Mouse (Mus musculus) kidney, postnatal 36 days (tissue): ENCODE results near the gene Rhov.

ENCODE experiments used
- DNase-seq, 2 experiments: peaks; one replicate each; pipeline ENCODE4 v3.0.0; 2021 to 2022; ENCODE audit warnings: mixed read lengths in 2 of 2

Gene Rhov

GRCm38 (mm10) chr2:119270643-119271331 is at the start of gene Rhov:
Gene Rhov (minus strand): TSS chr2:119271272.
- peak; percentile 83 to 88 for DNase-seq

GRCm38 (mm10) chr2:119320571-119320970 is 49.5 kb upstream of the Rhov start:
- peak in 1 of 2 experiments; percentile 65 for DNase-seq

DNA sequence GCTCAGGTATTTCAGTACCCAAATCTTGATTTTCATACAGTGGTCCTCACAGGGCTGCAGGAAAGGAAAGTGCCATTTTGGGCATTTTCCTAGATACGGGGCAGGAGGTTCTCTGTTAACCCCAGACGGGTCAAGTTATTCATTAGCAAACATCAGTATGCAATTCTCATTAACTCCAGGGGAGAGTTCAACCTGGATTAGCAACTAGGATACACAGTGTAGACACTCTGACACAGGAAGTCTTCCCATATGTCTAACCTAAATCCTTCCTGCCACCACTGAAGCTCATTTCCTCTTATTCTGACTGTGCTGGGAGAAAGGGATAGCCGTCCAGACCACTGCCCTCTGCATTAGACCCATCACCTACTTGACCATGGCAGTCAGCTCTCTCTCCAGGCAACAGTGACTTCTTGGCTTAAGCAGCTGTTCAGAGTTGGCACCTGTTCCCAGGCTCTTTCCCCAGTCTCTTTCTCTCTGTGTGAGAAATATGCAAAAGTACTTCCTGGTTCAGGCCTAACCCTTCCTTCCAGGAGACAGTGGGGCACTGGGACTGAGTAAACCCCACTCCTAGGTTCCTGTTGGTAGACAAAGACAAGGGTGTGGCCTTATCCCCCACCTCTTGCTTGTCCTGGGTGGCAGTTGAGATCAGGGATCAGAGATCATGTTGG is 47.1 kb upstream of the Rhov start:
- DNase-seq, result peak; percentile 62

- DNase-seq, result no peak
Observed at GRCm38 (mm10) chr2:119314742-119315310, 43.8 kb upstream of the Rhov start.

DNA sequence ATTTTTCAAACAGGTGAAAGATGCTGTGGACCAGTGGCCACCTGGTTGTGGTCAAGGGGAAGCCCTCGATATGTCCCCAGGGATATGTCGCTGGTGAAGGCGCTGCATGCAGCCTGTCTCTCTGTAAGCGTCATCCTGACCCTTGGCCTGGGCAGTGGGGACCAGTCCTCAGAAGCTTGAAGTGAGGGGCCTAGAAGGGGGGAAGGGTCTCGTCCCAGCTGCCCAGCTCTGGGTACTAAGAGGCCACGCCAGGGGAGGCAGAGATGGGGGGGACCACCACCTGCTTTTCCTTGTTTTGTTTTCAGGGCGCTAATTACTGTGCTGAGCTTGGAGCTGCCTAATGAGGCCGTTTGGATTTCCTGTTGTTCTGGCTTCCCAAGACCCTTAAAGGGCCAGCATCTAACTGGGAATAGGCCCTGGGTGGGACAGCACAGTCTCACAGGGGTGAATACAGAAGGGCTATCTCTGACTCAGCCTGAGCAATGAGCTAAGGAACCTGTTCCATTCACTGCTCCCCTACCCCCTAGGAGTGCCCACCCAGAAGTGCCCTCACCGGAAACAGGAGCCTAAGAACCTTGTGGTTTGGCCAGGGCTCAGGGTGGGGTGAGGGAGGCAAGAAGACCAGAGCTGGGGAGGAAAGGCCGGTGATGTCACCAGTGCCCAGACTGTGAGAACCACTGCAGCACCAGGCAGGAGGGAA is 42.9 kb upstream of the Rhov start:
- no peak for DNase-seq

GRCm38 (mm10) chr2:119312380-119312958 is 41.4 kb upstream of the Rhov start:
- DNase-seq, result no peak

GRCm38 (mm10) chr2:119311544-119311943 is 40.5 kb upstream of the Rhov start:
- peak; percentile 83 to 85 for DNase-seq

GRCm38 (mm10) chr2:119304798-119305208 is 33.7 kb upstream of the Rhov start:
- peak; percentile 87 to 88 for DNase-seq

DNA sequence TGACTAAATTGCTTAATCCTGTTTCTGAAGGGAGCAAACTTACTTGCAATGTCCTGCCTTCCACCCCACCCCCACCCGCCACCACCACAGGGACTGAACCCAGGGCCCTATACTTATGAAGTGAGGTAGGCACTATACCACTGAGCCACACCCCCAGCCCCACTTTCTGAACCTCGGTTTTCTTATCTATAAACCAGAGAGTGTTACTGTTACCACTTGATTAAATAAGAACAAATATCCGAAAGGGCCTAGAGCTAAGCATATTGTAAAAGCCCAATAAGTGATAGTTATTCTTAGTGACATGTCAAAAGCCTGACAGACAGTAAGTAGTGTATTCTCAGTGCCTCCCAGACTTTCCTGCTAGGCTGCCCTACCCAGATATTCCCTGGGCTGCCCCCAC is 33.3 kb upstream of the Rhov start:
- DNase-seq, result no peak

GRCm38 (mm10) chr2:119302876-119303275 is 31.8 kb upstream of the Rhov start:
- no peak for DNase-seq

DNA sequence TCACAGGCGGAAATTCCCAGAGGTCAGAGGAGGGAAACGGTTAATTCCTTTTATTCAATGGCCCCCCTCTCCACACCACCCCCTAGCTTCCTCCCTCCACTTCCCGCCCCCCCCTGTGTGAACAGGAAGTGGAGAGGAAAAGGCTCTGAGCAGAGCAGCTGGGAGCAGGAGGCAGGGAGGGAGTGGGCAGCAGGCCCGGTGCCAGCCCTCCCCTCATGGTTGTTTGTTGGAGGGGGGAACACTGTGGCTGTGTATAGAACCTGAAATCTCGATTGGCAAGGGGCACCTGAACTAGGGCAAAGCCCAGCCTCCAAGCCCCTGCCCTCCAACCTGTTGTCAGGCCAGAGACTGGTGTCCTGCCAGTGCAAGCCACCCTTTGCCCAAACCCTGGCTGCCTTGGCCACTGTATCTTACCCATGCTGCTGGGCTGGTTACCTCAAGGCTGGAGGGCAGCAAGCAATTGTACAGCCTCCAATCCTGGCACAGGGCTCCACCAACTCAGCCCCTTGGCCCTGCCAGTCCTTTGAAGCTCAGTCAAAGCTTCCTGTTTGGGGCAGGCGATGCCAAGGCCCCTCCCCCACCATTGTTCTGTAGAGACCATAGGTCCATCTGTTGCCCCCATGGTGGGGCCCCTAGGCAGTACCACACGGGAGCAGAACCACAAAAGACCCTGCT is 29.9 kb upstream of the Rhov start:
- peak; percentile 67 to 77 for DNase-seq

GRCm38 (mm10) chr2:119299981-119300818 is 29.1 kb upstream of the Rhov start:
- DNase-seq, result peak; percentile 94 to 96

GRCm38 (mm10) chr2:119298839-119299238 is 27.8 kb upstream of the Rhov start:
- no peak for DNase-seq

DNA sequence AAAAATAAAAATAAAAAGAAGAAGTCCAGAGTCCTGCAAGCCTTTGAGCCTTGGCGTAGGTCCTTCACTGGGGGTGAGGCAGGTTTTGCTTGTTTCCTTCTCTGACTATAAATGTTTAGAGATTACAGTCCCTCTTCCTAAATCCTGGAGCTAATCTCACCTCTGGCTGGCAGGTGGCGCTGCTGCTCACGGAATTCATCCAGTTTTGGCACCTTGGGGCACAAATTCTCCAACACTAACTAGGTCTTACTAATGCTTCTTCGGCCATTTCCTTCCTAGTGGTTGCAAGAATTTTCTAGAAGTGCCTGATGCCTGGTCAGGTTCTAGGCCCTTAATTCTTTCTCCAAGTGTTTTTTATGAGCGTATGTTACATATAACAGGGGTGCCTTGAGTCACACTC is 27.3 kb upstream of the Rhov start:
- peak; percentile 75 to 88 for DNase-seq

DNA sequence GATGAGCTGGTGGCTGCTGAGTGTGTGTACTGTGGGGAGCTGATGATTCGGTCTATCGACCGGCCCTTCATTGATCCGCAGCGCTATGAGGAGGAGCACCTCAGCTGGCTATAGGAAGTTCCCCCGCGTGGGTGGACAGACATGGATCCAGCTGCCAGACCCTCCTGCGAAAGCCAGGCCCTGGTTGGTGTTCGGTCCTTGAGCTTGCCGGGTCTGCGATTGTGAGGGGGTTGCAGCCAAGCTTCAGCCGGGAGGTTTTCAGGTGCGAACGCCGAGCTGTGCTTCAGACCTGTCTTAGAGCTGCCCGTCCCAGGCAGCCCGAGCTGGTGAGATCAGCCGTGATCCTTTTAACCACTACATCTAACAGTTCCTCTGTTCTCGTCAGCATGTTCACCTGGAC is 26.4 kb upstream of the Rhov start:
- DNase-seq, result no peak

GRCm38 (mm10) chr2:119296756-119297155 is 25.7 kb upstream of the Rhov start:
- no peak for DNase-seq

DNA sequence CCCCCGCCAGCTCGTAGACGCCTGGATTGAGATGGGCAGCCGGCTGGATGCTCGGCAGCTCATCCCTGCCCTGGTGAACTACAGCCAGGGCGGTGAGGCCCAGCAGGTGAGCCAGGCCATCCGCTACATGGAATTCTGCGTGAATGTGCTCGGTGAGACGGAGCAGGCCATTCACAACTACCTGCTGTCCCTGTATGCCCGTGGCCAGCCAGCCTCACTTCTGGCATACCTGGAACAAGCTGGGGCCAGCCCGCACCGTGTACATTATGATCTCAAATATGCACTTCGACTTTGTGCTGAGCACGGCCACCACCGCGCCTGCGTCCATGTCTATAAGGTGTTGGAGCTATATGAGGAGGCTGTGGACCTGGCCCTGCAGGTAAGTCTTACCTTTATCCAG is 23.3 kb upstream of the Rhov start:
- DNase-seq, result no peak

DNA sequence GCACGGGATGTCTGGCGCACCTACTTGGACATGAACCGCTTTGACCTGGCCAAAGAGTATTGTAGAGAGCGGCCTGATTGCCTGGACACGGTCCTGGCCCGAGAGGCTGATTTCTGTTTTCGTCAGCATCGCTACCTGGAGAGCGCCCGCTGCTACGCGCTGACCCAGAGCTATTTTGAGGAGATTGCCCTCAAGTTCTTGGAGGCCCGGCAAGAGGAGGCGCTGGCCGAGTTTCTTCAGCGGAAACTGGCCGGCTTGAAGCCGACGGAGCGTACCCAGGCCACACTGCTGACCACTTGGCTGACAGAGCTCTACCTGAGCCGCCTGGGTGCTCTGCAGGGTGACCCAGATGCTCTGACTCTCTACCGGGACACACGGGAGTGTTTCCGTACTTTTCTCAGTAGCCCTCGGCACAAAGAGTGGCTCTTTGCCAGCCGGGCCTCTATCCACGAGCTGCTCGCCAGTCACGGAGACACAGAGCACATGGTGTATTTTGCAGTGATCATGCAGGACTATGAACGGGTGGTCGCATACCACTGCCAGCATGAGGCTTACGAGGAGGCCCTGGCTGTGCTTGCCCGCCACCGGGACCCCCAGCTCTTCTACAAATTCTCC is 22.8 kb upstream of the Rhov start:
- DNase-seq, result peak in 1 of 2 experiments; percentile 36

DNA sequence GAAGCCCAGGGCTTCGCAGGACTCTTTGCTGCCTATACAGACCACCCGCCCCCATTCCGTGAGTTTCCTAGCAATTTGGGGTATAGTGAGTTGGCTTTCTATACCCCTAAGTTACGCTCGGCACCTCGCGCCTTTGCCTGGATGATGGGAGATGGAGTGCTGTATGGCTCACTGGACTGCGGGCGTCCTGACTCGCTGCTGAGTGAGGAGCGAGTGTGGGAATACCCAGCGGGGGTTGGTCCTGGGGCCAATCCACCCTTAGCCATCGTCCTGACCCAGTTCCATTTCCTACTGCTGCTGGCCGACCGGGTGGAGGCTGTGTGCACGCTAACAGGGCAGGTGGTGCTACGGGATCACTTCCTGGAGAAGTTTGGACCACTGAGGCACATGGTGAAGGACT is 22.2 kb upstream of the Rhov start:
- no peak for DNase-seq

DNA sequence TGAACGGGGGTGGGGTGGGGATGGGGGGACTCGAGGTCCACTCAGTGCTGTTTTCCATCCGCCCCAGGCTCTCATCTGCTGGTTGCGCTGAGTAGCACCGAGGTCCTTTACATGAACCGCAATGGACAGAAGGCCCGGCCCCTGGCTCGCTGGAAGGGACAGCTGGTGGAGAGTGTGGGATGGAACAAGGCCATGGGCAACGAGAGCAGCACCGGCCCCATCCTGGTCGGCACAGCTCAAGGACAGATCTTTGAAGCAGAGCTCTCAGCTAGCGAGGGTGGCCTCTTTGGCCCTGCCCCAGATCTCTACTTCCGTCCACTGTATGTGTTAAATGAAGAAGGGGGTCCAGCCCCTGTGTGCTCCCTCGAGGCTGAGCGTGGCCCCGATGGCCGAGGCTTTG is 21.8 kb upstream of the Rhov start:
- DNase-seq, result no peak

DNA sequence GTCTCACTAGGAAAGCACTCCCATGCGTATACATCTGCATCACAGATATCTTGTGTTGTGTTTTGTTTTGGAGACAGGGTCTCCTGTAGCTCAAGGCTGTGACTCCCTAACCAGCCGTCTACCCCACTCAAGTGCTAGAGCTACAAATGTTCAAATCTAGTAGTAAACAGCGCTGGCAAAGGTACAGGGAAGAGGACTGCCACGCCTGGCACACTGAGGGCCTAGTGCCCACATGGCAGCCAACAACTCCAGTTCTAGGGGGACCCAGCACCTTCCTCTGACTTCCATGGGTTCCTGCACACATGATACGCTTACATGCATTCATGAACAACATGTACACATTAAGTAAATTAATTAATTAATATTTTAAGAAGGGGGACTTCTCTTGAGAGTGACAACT is 21.2 kb upstream of the Rhov start:
- no peak for DNase-seq
